Mouse (Mus musculus) cerebellum, adult 2 months (tissue): Measurements from ENCODE around the gene Fabp3. TPM values are rescaled to one million over a fixed set of nuclear protein-coding genes. Genes with fewer than 3 reads are reported as not detected.
A peak's percentile ranks its signal among the peaks of the same experiment; 100 is the strongest.

Experiments
- DNase-seq, 2 experiments: peaks; one replicate each; pipeline ENCODE4 v3.0.0; 2021
- H3K27ac ChIP-seq: fragments of 200-500 bp; 2 replicates; pipeline ENCODE4 v1.5.1; 2012; ENCODE audit warnings: low read length, control low read depth, inconsistent platforms; ENCODE audit not compliant: insufficient read depth
- H3K27me3 ChIP-seq: fragments of 200-500 bp; 2 replicates; pipeline ENCODE4 v1.6.1; 2012; ENCODE audit warnings: inconsistent platforms, mild to moderate bottlenecking, low read length, moderate library complexity; ENCODE audit not compliant: control insufficient read depth, insufficient read depth
- H3K4me1 ChIP-seq: fragments of 200-500 bp; 2 replicates; pipeline ENCODE4 v1.6.1; 2011; ENCODE audit warnings: low read length; ENCODE audit not compliant: control insufficient read depth, insufficient read depth
- H3K4me3 ChIP-seq: fragments of 200-500 bp; replicated peaks from 2 replicates; pipeline ENCODE3; 2011; ENCODE audit warnings: mild to moderate bottlenecking, low read depth, low read length, control low read depth; ENCODE audit not compliant: insufficient read depth
- CTCF ChIP-seq: fragments of 200-500 bp; IDR thresholded peaks from 2 replicates; pipeline ENCODE4 v1.5.1; 2011; ENCODE audit warnings: low read depth, mild to moderate bottlenecking, control low read depth, low read length, moderate library complexity, borderline replicate concordance; ENCODE audit not compliant: insufficient read depth
- POLR2A ChIP-seq: fragments of 200-500 bp; IDR thresholded peaks from 2 replicates; pipeline ENCODE4 v1.6.1; 2011; ENCODE audit warnings: low read length, control low read depth, borderline replicate concordance; ENCODE audit not compliant: insufficient read depth
- WGBS: fragments of 180-500 bp; shearing (Covaris S2); methylation state at CpG from one replicate; pipeline ENCODE4 v1.1.7; 2018; 5-methylcytosine and 5-hydroxymethylcytosine counted together
- polyA plus RNA-seq: library from polyadenylated mRNA; depleted of rRNA; stranded (reverse); fragments of >200 nt; gene quantifications from 2 replicates; pipeline ENCODE4 v1.2.3, GENCODE M21; 2012

The Fabp3 gene
- polyA plus RNA-seq, 1 experiment, result 196 TPM

DNA sequence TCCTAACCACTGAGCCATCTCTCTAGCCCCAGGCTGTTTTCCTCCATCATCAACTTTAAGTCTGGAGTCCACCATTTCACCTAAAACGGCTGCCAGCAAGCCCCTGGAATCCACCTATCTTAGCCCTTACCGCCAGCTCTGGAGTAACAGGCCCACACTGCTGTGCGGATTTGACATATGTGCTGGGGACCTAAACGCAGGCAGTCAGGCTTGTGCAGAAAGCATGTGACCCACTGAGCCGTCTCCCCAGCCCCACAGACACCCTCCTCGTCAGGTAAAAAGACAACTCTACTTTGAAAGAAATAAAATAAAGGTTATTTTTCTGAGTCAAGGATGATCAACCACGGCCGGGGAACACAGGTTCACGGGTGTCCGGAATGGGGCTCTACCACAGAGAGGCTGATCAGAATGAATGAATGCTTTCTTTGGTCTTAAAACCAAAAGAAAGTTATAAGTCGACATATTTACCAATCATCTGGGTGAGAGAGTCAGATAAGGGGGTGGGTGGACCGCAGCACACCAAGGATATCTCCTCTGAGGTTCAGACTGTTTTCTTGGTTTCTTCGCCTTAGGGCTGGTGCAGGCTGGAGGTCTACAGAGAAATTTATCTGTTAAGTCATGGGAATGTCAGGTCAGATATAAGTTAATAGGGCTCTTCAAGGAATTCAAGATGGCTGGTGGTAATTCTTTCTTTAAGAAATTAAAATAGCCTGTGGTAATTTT is 12.0 kb upstream of the Fabp3 start:
- no peak for DNase-seq
- Histone ChIP-seq H3K4me1 (peaks cover 25% of the 10 kb centered on the region), H3K27me3 (no peaks in the 10 kb centered on the region), H3K4me3 (no peak overlapping the region), H3K27ac (no peak overlapping the region)
- WGBS, result 93% methylated on average over 13 of the region's 13 CpGs
- TF ChIP-seq CTCF, result no peak
- no peak for TF ChIP-seq POLR2A

DNA sequence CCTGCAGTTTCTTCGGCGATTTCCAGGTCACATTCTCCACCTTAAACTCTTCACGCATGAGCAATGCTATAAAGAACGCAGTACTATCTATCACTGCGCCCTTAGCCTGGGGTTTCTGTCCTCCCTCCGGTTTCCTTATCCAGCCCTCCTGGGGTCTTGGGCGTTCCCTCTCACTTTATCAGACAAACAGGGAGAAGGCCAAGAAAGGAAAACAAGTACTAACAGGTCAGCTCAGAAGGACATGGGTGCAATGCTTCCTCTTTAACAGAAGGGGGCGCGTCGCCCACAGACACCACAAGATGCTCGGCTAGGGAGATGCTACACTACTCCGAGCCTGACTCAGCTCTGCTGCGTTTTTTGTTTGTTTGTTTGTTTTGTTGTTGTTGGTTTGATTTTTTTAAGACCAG is 11.3 kb upstream of the Fabp3 start:
- DNase-seq, result peak; percentile 51 to 59
- Histone ChIP-seq H3K4me3 (no peak overlapping the region), H3K4me1 (peaks cover 28% of the 10 kb centered on the region), H3K27ac (no peak overlapping the region), H3K27me3 (no peaks in the 10 kb centered on the region)
- 25% methylated on average over 13 of the region's 13 CpGs for WGBS
- peak; percentile 90 for TF ChIP-seq CTCF
- TF ChIP-seq POLR2A, result no peak

DNA sequence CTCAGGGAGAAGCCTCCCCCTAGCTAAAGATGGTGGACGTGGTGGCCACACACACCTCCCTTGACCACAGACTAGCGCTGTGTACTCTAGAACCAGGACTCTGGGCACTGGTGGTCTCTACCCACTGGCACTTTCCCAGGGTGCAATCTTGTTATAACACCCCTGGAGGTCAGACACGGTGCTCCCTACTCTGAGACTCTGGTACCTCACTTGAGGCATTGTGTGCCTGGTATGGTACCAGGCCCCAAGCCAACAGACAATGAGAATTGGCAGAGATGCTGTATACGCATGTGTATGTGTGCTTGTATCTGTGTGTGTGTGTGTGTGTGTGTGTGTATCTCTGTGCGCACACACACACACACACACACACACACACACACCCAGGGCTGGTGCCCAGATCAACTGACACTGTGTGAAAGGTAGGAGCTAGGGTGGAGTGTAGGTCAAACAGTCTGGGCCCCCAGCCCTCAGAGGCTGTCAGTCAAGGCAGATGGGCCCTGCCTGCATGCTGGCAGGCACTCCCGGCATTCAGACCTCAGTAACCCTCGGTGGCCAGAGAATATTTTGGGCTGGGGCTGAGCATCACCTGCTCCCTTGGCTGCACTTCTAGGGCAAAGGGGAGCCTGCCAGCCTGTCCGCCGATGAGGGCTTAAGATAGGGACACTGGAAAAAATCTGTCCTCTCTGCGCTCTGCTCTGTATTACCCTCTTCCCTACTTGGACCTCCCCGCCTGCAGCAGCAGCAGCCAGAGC is 9.3 kb upstream of the Fabp3 start:
- Histone ChIP-seq H3K4me1 (peaks cover 28% of the 10 kb centered on the region), H3K4me3 (no peak overlapping the region), H3K27ac (peak overlapping the region; percentile 75), H3K27me3 (no peaks in the 10 kb centered on the region)
- TF ChIP-seq CTCF, result no peak
- TF ChIP-seq POLR2A, result no peak
- 17% methylated on average over 11 of the region's 11 CpGs for WGBS
- DNase-seq, result peak; percentile 78 to 87

DNA sequence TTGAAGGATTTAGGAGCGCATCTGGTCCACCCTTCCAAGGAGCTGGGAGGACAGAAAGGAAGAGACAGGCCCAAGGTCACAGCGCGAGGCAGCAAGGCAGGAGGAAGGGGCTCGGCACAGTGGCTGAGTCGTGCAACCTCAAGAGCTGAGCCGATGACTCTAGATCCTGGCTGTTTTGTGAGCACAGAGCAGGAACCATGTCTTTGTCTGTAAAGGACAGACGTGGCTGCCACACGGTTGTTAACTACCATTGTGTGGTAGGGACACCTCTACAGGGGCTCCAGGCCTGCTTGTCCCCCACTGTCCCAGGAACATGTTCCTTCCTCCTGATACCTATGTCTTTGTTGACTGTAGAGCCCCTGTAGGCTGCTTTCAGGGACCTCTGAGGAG is 8.8 kb upstream of the Fabp3 start:
- no peak for DNase-seq
- TF ChIP-seq POLR2A (no peak), CTCF (no peak)
- H3K27ac ChIP-seq, result peak overlapping the region; percentile 75
- H3K4me1 ChIP-seq, result peaks cover 28% of the 10 kb centered on the region
- H3K27me3 ChIP-seq, result no peaks in the 10 kb centered on the region
- WGBS, result 47% methylated on average over 8 of the region's 8 CpGs
- no peak overlapping the region for H3K4me3 ChIP-seq

DNA sequence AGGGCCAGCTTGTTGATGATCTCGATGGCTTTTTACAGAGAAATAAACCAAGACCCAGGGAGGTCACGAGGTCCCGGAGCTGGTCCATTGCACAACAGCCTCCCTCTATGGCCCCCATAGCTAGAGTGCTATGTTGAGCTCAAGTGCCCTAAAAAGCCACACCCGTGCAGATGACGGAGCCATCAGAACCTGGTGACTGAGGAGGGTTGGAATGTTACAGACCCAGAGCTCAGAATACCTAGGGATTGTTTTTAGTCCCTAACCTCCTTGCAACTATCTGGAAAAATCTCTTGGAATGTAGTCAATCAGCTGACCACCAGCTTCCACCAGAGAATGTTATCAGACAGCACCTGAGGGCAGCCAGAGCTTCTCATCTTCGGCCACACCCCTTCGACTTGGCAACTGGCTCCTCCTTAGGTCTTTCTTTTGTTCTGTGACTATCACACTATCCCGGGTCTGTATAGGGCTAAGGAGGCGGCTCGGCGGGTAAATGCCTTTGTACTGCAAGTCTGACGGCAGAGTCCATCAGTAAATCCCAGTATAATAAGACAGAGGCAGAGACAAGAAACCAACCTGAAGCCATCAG is 6.0 kb upstream of the Fabp3 start:
- H3K27ac ChIP-seq, result no peak overlapping the region
- no peak for DNase-seq
- H3K4me3 ChIP-seq, result no peak overlapping the region
- no peaks in the 10 kb centered on the region for H3K27me3 ChIP-seq
- H3K4me1 ChIP-seq, result peaks cover 35% of the 10 kb centered on the region
- 82% methylated on average over 12 of the region's 12 CpGs for WGBS
- no peak for TF ChIP-seq CTCF
- no peak for TF ChIP-seq POLR2A

DNA sequence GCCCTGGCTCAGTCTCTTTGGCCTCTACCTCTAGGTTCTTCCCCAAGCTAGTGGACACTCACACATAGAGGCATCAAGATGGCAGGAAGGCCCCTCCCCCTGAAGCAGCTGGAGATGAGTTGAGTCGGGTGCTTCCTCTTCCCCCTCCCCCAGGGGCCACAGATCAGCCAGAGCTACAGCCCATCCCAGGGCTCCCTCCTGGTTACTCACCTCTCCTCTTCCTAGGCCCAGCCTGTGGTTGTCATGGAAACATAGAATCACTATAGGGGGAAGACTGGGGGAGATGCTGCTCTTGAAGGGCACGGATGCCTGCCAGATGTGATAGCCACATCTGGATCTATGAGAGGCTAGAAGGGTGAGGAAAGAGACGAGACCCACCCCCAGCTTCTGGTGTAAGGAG is 3.6 kb upstream of the Fabp3 start:
- no peak for TF ChIP-seq CTCF
- no peak for TF ChIP-seq POLR2A
- no peak for DNase-seq
- H3K4me1 ChIP-seq, result peaks cover 20% of the 10 kb centered on the region
- H3K27ac ChIP-seq, result no peak overlapping the region
- no peak overlapping the region for H3K4me3 ChIP-seq
- WGBS, result 40% methylated on average over 3 of the region's 3 CpGs
- H3K27me3 ChIP-seq, result no peaks in the 10 kb centered on the region

DNA sequence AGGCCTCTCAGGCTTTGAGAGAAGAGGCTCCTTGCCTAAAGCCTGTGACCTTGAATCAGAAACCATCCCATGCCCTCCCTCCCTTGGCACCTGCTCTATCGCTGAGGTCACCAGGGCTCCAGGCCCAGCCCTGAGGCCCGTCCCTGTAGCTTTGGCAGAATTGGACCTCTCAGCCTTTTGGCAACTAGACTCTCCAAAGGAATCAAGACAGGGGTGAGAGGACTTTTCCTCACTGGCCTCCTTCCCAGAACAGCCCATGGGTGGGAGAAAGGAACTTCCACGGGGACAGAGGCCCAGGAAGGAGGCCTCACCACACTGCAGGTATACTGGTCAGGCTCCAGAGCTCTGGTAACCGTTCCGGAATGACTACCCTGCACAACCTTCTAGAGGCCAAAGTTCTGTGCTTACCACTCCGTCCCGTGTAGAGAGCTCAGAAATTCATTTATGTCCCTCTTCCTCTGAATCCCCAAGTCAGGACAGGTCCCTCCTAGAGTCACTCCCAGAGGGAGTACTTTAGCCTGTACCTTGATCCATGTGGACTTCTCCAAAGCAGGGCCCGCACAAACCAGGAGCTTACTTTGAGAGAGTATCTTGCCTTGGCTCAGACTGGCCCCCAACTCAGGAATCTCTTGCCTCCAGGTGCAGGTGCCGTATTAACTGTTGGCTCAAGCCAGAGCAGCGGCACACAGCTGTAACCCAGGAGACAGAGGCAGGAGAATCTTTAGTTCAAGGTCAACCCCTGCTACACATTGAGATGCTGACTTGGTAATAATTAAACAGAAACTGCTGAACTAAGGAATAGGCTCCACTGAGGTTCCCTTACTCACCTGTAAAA is 1.4 kb upstream of the Fabp3 start:
- DNase-seq, result peak; percentile 50 to 63
- H3K27ac ChIP-seq, result no peak overlapping the region
- WGBS, result 48% methylated on average over 10 of the region's 10 CpGs
- no peak for TF ChIP-seq POLR2A
- TF ChIP-seq CTCF, result no peak
- no peaks in the 10 kb centered on the region for H3K27me3 ChIP-seq
- H3K4me1 ChIP-seq, result peaks cover 24% of the 10 kb centered on the region
- no peak overlapping the region for H3K4me3 ChIP-seq
